ENCODE assay signal across 8 mouse cellular contexts in the genomic region with DNA sequence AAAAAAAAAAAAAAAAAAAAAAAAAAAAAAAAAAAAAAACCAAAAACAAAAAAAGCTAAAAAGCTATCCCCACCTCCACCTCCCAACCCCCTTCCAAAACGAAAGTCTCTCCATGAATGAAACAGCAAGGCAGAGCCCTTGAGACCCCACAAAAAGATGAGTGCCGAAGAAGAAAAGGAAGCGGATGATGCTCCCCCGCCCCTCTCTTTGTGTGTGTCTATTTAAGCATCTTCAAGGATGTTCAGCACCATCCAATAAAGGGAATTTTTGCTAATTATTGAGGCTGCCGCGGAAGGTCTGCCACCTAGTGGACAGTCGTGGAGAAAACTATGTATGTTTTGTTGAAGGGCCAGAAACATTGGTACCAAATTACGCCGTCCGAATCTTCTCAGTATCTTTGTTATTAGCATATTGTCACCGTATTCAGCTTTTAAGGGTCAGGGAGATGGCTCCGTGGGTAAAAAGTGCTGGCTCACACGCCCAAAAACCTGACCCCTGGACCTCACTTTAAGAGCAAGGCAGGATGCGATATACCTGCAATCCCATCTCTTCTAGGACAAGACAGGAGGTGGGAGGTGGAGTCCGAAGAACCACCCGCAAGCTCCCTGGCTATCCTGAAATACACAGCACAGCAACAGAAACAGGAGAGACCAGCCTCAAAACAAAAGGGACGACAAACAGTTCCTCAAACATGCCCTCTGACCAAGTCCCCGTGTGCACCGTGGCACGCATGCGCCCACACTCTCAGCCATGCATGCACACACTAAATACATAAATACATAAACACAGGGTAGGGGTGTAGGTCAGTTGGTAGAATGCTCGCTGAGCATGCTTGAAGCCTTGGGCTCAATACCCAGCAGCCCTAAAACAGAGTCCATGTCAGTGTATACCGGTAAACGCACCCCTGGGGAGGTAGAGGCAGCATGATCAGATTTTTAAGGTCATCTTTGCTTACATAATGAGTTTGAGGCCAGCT. TPM values are rescaled to one million over a fixed set of nuclear protein-coding genes. Genes with fewer than 3 reads are reported as not detected.
A peak's percentile ranks its signal among the peaks of the same experiment; 100 is the strongest.
DNase-seq lines count a peak whose midpoint lies in the region; ATAC-seq and TF ChIP-seq lines count a peak whose summit lies in the region.

No protein-coding gene starts in this region.

- H3K4me3 ChIP-seq in ES-E14 (ENCODE audit: insufficient read depth in 1 of 2, low read depth in 1 of 2, low read length in 2 of 2, poor library complexity in 1 of 2, severe bottlenecking in 1 of 2), result peak overlapping the region in 1 of 2 experiments; percentile 49; a peak in 2 of 4 replicates
- H3K4me3 ChIP-seq in bone marrow macrophage, adult 2 months (ENCODE audit: insufficient read depth, low read length), result peak overlapping the region; percentile 29; the same call in 1 of the 2 replicates
- peak overlapping the region; percentile 30 for H3K4me3 ChIP-seq in embryonic facial prominence, embryonic 13.5 days
- H3K4me3 ChIP-seq in neural tube, embryonic 13.5 days, result peak overlapping the region; percentile 20

- peak overlapping the region; percentile 48 for H3K4me2 ChIP-seq in embryonic facial prominence, embryonic 13.5 days
- peak overlapping the region; percentile 47 for H3K4me2 ChIP-seq in neural tube, embryonic 13.5 days

- no peak overlapping the region for H3K9ac ChIP-seq in ES-E14 (ENCODE audit: insufficient read depth, low read depth, low read length, poor library complexity, severe bottlenecking)
- H3K9ac ChIP-seq in embryonic facial prominence, embryonic 13.5 days, result 0 out of 2 replicates have a peak overlapping the region, but pooled peaks have one; percentile 40
- H3K9ac ChIP-seq in neural tube, embryonic 13.5 days, result no peak overlapping the region

- H3K27me3 ChIP-seq in embryonic facial prominence, embryonic 13.5 days, result no peaks in the 10 kb centered on the region
- no peaks in the 10 kb centered on the region for H3K27me3 ChIP-seq in neural tube, embryonic 13.5 days

- 52% methylated on average over 24 of the region's 24 CpGs for WGBS in embryonic facial prominence, embryonic 13.5 days
- 45% methylated on average over 24 of the region's 24 CpGs for WGBS in neural tube, embryonic 13.5 days

- H3K4me1 ChIP-seq in ES-E14 (ENCODE audit: control insufficient read depth in 2 of 2, insufficient read depth in 2 of 2, low read length in 2 of 2, poor library complexity in 1 of 2), result 0 out of 4 replicates have a peak, but pooled peaks cover 0 to 1% of the 10 kb centered on the region in 2 experiments
- H3K4me1 ChIP-seq in bone marrow macrophage, adult 2 months (ENCODE audit: control insufficient read depth, insufficient read depth, low read length), result peaks cover 14% of the 10 kb centered on the region
- H3K4me1 ChIP-seq in embryonic facial prominence, embryonic 13.5 days, result no peaks in the 10 kb centered on the region
- H3K4me1 ChIP-seq in neural tube, embryonic 13.5 days (replicated peaks), result peaks cover 10% of the 10 kb centered on the region; the same call in 1 of the 2 replicates

- ATAC-seq in embryonic facial prominence, embryonic 13.5 days (ENCODE audit: insufficient number of reproducible peaks, insufficient read depth, low FRiP score, low TSS enrichment, low read depth), result no peak
- ATAC-seq in neural tube, embryonic 13.5 days (ENCODE audit: low read depth), result peak; percentile 58

- H3K36me3 ChIP-seq in ES-E14 (ENCODE audit: control insufficient read depth, insufficient read depth, low read length, poor library complexity, severe bottlenecking), result no peaks in the 10 kb centered on the region
- H3K36me3 ChIP-seq in embryonic facial prominence, embryonic 13.5 days, result no peaks in the 10 kb centered on the region
- no peaks in the 10 kb centered on the region for H3K36me3 ChIP-seq in neural tube, embryonic 13.5 days

- no peak overlapping the region for H3K27ac ChIP-seq in ES-E14 (ENCODE audit: insufficient read depth, low read depth, low read length, poor library complexity, severe bottlenecking)
- no peak overlapping the region for H3K27ac ChIP-seq in bone marrow macrophage, adult 2 months (ENCODE audit: insufficient read depth, low read depth, low read length)
- H3K27ac ChIP-seq in embryonic facial prominence, embryonic 13.5 days, result no peak overlapping the region
- H3K27ac ChIP-seq in neural tube, embryonic 13.5 days (replicated peaks), result no peak overlapping the region

- TF ChIP-seq CTCF in bone marrow macrophage, adult 2 months (IDR thresholded peaks at IDR 0.05; ENCODE audit: low read depth, low read length), result 0 out of 2 replicates have a peak, but pooled peaks have one; percentile 38

- intact Hi-C loops in heart, postnatal 10 days (cut with DNase I), result loop anchor here (5.0 kb wide), 2 partner anchors 118 to 163 kb away; no protein-coding TSS in a partner anchor

- H3K9me3 ChIP-seq in ES-E14 (ENCODE audit: control insufficient read depth, insufficient read depth, low read depth, low read length), result no peaks in the 10 kb centered on the region
- no peaks in the 10 kb centered on the region for H3K9me3 ChIP-seq in embryonic facial prominence, embryonic 13.5 days
- H3K9me3 ChIP-seq in neural tube, embryonic 13.5 days, result no peaks in the 10 kb centered on the region; the same call in 1 of the 2 replicates

- DNase-seq in ES-E14 (ENCODE audit: low read depth, low spot score), result peak; percentile 45
- peak; percentile 63 to 77 for DNase-seq in heart, postnatal 10 days
- peak; percentile 45 to 78 for DNase-seq in layer of hippocampus, adult 18-20 months (ENCODE audit: low spot score in 2 of 2)
- DNase-seq in lung, adult 18-20 months, result peak; percentile 34 to 37
- peak; percentile 62 for DNase-seq in thymus, postnatal 0 days (ENCODE audit: low spot score)

- no peak for TF ChIP-seq POLR2A in bone marrow macrophage, adult 2 months (IDR thresholded peaks at IDR 0.05; ENCODE audit: borderline replicate concordance, low read depth, low read length)

- in situ Hi-C loops in ES-E14 (cut with MboI; ENCODE audit: low sequenced_read_pairs in 2 of 2, unreplicated experiment in 2 of 2), result loop anchor here in 1 of 2 experiments (10.0 kb wide), 2 partner anchors 134 to 314 kb away; no protein-coding TSS in a partner anchor

TF ChIP-seq in ES-E14, 5 proteins besides CTCF, POLR2A, EP300 and RAD21:
- TF ChIP-seq MAFK (IDR thresholded peaks at IDR 0.05; ENCODE audit: insufficient read depth, low read depth, low read length) (no peak), HCFC1 (IDR thresholded peaks at IDR 0.05; ENCODE audit: borderline replicate concordance, insufficient read depth, low read length) (peak; percentile 20; the same call in 1 of the 2 replicates), ZC3H11A (IDR thresholded peaks at IDR 0.05; ENCODE audit: borderline replicate concordance, low read depth, low read length) (peak; percentile 61; the same call in 1 of the 2 replicates), CHD2 (IDR thresholded peaks at IDR 0.05; ENCODE audit: low read depth, low read length) (no peak), ZNF384 (IDR thresholded peaks at IDR 0.05; ENCODE audit: low read depth, low read length) (peak; percentile 96)
TF ChIP-seq in ES-E14: peak in this region for 3.

RNA-seq across cellular contexts. Expression of gene Osbpl8, which starts 55.6 kb away (rescaled TPM):
- total RNA-seq in ES-E14 (2012; rRNA removed), result 18.6 and 20.7 TPM in 2 replicates
- polyA plus RNA-seq in bone marrow macrophage, adult 2 months (2012; ENCODE audit: insufficient read depth, insufficient read length, missing spikeins), result 155 and 166 TPM in 2 replicates
- polyA plus RNA-seq in embryonic facial prominence, embryonic 13.5 days (2015; fragmentation: Nextera tagmentation; extraction: Ambion mirVana), result 13.1 and 13.7 TPM in 2 replicates
- 10 to 100 TPM; 82.1 to 88.1 TPM for total RNA-seq in heart, postnatal 10 days (2021)
- 10 to 100 TPM; 62.9 to 63.0 TPM for total RNA-seq in layer of hippocampus, adult 18-20 months (2021)
- polyA plus RNA-seq in neural tube, embryonic 13.5 days (2015; fragmentation: Nextera tagmentation; extraction: Ambion mirVana), result 17.8 and 20.1 TPM in 2 replicates
- 28.1 and 35.3 TPM in 2 replicates for polyA plus RNA-seq in thymus, postnatal 0 days (2015; fragmentation: Nextera tagmentation; extraction: Ambion mirVana)
